Comparison of ENCODE assay signal across 12 mouse cellular contexts in the genomic region with DNA sequence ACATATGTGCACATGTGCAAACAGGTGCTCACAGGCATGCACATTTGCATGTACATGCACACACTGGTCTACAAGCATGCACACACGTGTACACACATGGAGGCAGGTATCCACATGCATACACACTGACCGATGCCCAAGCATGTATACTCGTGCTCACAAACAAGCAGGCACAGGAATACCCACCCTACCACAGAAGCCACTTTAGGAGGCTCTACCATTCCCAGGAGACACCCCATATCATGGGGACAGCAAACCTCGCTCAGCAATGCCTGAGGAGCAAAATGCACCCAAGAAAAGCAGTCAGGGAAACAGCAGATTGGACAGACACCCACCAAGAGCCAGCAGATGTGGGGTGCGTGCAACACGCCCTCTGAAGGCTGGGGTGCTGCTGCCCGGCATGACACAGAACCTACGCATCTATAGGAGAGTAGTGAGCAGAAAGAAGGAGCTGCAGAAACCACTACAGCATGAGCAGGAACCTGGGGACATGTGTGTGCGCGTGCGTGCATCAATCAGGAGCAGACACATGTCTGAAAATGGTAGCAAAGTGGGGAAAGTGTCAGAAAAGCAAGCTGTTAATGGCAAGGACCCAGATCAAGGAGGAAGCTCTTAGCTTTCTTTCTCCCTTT. TPM values are rescaled to one million over a fixed set of nuclear protein-coding genes. Genes with fewer than 3 reads are reported as not detected.
DNase-seq lines count a peak whose midpoint lies in the region; ATAC-seq lines count a peak whose summit lies in the region.
"Had no signal": no experiment of that assay in that cellular context is flagged by ENCODE, and none has a peak within 500 bp of the region (broad histone marks: within the 10 kb centered on the region; RNA-seq: fewer than 3 reads in every experiment).

No protein-coding gene starts in this region.

- no peak overlapping the region for H3K4me3 ChIP-seq in heart, embryonic 15.5 days
- no peak overlapping the region for H3K4me3 ChIP-seq in forebrain, embryonic 15.5 days
- H3K4me3 ChIP-seq: limb, embryonic 13.5 days; lung, embryonic 15.5 days had no signal

- H3K4me2 ChIP-seq in heart, embryonic 15.5 days = no peak overlapping the region
- H3K4me2 ChIP-seq in forebrain, embryonic 15.5 days (replicated peaks) = no peak overlapping the region
- H3K4me2 ChIP-seq: limb, embryonic 13.5 days; lung, embryonic 15.5 days had no signal

- peak overlapping the region; percentile 90 for H3K27ac ChIP-seq in heart, embryonic 15.5 days
- H3K27ac ChIP-seq in forebrain, embryonic 15.5 days (replicated peaks) = peak overlapping the region; percentile 87
- H3K27ac ChIP-seq: limb, embryonic 13.5 days; lung, embryonic 15.5 days had no signal

- H3K27me3 ChIP-seq in heart, embryonic 15.5 days = no peaks in the 10 kb centered on the region
- no peaks in the 10 kb centered on the region for H3K27me3 ChIP-seq in forebrain, embryonic 15.5 days
- H3K27me3 ChIP-seq: limb, embryonic 13.5 days; lung, embryonic 15.5 days had no signal

- H3K36me3 ChIP-seq in heart, embryonic 15.5 days = no peaks in the 10 kb centered on the region
- H3K36me3 ChIP-seq in forebrain, embryonic 15.5 days = no peaks in the 10 kb centered on the region
- H3K36me3 ChIP-seq: limb, embryonic 13.5 days; lung, embryonic 15.5 days had no signal

- intact Hi-C loops in heart, postnatal 14 days (cut with DNase I) = loop anchor here (5.0 kb wide), 1 partner anchor 51 kb away; no protein-coding TSS in a partner anchor
- intact Hi-C loops in left cerebral cortex, postnatal 4 days (cut with DNase I) = no loop called here

- H3K4me1 ChIP-seq in heart, embryonic 15.5 days (replicated peaks) = peaks cover 44% of the 10 kb centered on the region
- H3K4me1 ChIP-seq in forebrain, embryonic 15.5 days = peaks cover 37% of the 10 kb centered on the region

- no peaks in the 10 kb centered on the region for H3K9me3 ChIP-seq in heart, embryonic 15.5 days (replicated peaks)
- no peaks in the 10 kb centered on the region for H3K9me3 ChIP-seq in forebrain, embryonic 15.5 days
- H3K9me3 ChIP-seq: limb, embryonic 13.5 days; lung, embryonic 15.5 days had no signal

- no peak for DNase-seq in heart, postnatal 14 days
- DNase-seq in left cerebral cortex, adult 11 months (ENCODE audit: low spot score) = peak; percentile 59
- DNase-seq in left cerebral cortex, postnatal 4 days = no peak
- peak; percentile 40 to 60 for DNase-seq in layer of hippocampus, postnatal 36 days
- DNase-seq in adrenal gland, adult 8-10 months = no peak
- DNase-seq: kidney, adult 11 months; midbrain, embryonic 14.5 days; spleen, adult 18-20 months had no signal

- WGBS in heart, embryonic 15.5 days = 78% methylated on average over 11 of the region's 11 CpGs
- WGBS in forebrain, embryonic 15.5 days = 85% methylated on average over 11 of the region's 11 CpGs

- ATAC-seq in heart, embryonic 15.5 days (replicated peaks; ENCODE audit: insufficient number of reproducible peaks, insufficient read depth, low FRiP score, low read depth) = peak; percentile 18; the same call in 1 of the 2 replicates
- ATAC-seq in forebrain, embryonic 15.5 days (replicated peaks) = no peak

- H3K9ac ChIP-seq in heart, embryonic 15.5 days = no peak overlapping the region
- H3K9ac ChIP-seq in forebrain, embryonic 15.5 days (replicated peaks) = no peak overlapping the region
- H3K9ac ChIP-seq: limb, embryonic 13.5 days; lung, embryonic 15.5 days had no signal

RNA-seq across cellular contexts. Expression of a gene that starts 15.1 kb away (rescaled TPM):
- 14.7 and 19.8 TPM in 2 replicates for polyA plus RNA-seq in heart, embryonic 15.5 days (2015; fragmentation: Nextera tagmentation; extraction: Ambion mirVana)
- 10 to 100 TPM; 78.3 to 78.4 TPM for total RNA-seq in heart, postnatal 14 days (2021)
- 10 to 100 TPM; 53.9 to 62.5 TPM for total RNA-seq in left cerebral cortex, postnatal 4 days (2021)
- polyA plus RNA-seq in forebrain, embryonic 15.5 days (2015; fragmentation: Nextera tagmentation; extraction: Ambion mirVana) = 18.7 and 20.7 TPM in 2 replicates
- total RNA-seq in layer of hippocampus, postnatal 36 days (2021) = 100 to 1,000 TPM in 1 of 2 experiments, 10 to 100 TPM in 1; 96.5 to 108 TPM
- total RNA-seq in adrenal gland, adult 8-10 months (2022) = 10 to 100 TPM in 3 of 4 experiments, 1 to 10 TPM in 1; 8.9 to 23.2 (median 16.2) TPM

Comparison
In these comparisons a context has a peak if more than half of its experiments do, and no peak if none do; other contexts are left out.
1. DNase-seq: peak in left cerebral cortex, adult 11 months (single experiment) and layer of hippocampus, postnatal 36 days (2 of 2); none in heart, postnatal 14 days (0 of 2), left cerebral cortex, postnatal 4 days (single experiment) and adrenal gland, adult 8-10 months (single experiment).